In genomic region chr2:128544421-128545137, GRCm38 (mm10) we compare ENCODE assay signal across 8 mouse cellular contexts.
DNase-seq lines count a peak whose midpoint lies in the region.

No protein-coding gene starts in this region.

- peak; percentile 8 to 17 for DNase-seq in cerebellum, postnatal 4 days (ENCODE audit: low spot score in 2 of 2)
- no peak for DNase-seq in cerebellum, adult 9-10 months
- DNase-seq in right cerebral cortex, postnatal 14 days = peak; percentile 43
- no peak for DNase-seq in right cerebral cortex, postnatal 36 days (ENCODE audit: low spot score in 2 of 2)
- peak; percentile 36 for DNase-seq in embryo, embryonic 11.5 days (ENCODE audit: low read depth, low spot score)
- DNase-seq in kidney, postnatal 36 days = peak; percentile 17 to 55
- DNase-seq in mesoderm, embryonic 11.5 days (ENCODE audit: low read depth, low spot score) = peak; percentile 65
- DNase-seq in thymus, postnatal 14 days = peak; percentile 79

Comparison
In these comparisons a context has a peak if more than half of its experiments do, and no peak if none do; other contexts are left out.
1. DNase-seq: peak in cerebellum, postnatal 4 days (2 of 2), right cerebral cortex, postnatal 14 days (single experiment), embryo, embryonic 11.5 days (single experiment), kidney, postnatal 36 days (2 of 2), mesoderm, embryonic 11.5 days (single experiment) and thymus, postnatal 14 days (single experiment); none in cerebellum, adult 9-10 months (single experiment) and right cerebral cortex, postnatal 36 days (0 of 2).